Mouse (Mus musculus) Muller cell, postnatal 12 days (primary cell): ENCODE measurements around the gene Arfgap3.
"Not testable (repeated sequence)": the region's sequence is repeated elsewhere in the genome, so short reads cannot be mapped to it uniquely, and the experiment has no call there.

Experiments
- DNase-seq: peaks from one replicate; pipeline ENCODE4 v3.0.0-alpha.2; 2015; ENCODE audit errors: inconsistent ontology term

Gene Arfgap3

DNA sequence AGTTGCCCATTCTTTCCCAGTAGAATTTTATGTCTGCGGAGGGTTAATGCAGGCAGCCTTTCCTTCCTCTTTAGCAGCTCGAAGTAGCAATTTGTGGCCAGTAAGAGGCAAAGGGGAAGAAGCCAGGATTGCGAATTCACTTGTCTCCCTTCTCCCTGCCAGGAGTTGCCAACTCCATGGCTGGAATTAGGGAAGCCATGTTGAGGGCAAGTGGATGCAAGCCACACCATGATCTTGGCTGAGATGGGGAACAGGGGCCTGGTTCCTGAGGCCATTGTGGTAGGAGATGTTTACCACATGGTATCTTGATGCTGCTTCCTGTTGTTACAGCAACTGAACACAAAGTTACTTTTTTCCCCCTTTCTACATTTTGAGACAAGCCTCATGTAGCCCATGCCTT, 55.1 kb downstream of the Arfgap3 start:
- no peak for DNase-seq

DNA sequence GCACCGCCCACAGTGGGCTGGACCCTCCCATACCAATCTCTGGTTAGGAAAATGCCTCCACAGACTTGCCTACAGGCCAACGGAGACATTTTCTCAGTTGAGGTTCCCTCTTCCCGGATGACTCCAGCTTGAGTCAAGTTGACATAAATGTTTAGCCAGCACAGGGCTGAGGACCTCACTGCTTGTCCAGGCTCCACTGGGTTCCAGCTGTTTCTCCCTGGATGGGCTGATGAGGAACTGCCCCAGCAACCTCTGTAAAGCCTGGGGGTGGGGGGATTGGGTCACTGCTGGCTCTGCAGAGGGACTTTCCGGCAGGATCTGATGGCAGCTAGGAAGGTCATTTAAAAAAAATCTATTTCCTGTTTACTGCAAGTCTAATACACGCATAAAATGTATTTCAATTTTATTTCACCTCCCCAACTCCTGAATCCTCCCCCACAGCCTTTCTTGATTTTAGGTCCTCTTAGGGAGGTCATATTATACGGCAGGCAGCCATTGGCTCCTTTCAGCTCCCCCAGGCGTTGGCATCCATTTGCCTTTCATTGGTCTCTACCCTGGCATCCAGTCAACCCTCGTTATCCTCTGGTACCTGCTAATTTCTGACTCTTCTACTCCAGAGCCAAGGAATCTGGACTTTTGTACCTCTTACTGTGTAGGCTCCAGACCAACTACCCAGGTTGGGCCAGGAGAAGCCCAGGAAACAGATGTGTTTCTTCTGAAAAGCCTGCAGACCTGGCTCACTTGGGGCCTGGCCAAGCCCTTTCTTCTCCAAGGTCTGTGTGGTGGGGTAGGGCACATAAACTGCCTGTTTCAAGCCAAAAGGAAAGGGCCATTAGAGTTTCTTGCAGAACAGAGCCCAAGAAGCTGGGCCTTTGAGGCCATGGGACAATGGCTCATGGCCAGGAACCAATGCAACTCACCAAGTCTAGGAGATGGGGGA, 56.1 kb downstream of the Arfgap3 start:
- peak; percentile 19 for DNase-seq

- no peak for DNase-seq
These were observed 56.9 kb downstream of the Arfgap3 start for GRCm38 (mm10) chr15:83293144-83293543.

GRCm38 (mm10) chr15:83292261-83293056, 57.6 kb downstream of the Arfgap3 start:
- DNase-seq: peak; percentile 20

DNA sequence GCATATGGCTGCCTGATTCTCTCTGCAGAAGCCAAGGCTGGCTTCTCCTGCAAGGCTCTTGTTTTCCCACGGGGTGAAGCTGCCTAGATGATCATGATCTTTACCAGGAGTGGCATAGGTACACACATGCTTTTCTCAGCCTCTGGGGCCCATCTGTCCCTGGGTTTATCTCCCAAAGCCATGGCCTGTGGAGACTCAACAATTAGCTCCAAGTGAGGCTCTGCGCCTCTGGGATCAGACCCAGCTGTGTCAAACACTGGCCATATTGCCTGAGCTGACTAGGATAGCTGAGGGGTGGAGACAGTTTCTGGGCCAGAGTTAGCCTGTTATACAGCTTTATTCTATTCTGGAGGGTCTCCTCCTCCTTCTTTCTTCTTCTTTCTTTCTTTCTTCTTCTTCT, 59.1 kb downstream of the Arfgap3 start:
- no peak for DNase-seq

DNA sequence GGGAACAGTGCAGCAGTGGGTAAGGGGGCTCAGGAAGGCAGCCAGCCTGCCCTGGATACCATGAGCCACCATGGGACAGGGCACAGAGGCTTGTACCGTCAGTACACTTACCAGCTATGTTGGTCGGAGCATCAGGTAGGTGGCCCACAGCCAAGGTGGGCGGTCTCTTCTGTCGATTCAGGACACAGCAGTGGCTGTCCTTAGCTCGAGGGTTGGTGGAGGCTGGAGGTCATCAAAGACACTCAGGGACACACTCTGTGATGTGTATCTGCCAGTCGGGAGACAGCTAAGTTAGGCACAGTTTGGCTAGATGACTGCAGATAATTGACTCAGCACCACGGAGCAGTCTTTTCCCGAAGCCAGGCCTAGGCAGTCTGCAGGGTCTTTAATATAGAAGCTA, 65.2 kb downstream of the Arfgap3 start:
- DNase-seq: no peak

- no peak for DNase-seq
These were observed 67.7 kb downstream of the Arfgap3 start for GRCm38 (mm10) chr15:83282397-83282796.

- no peak for DNase-seq
These were observed 68.7 kb downstream of the Arfgap3 start for GRCm38 (mm10) chr15:83281303-83281702.

- DNase-seq: no peak
These were observed 71.5 kb downstream of the Arfgap3 start for GRCm38 (mm10) chr15:83278579-83278978.

GRCm38 (mm10) chr15:83277451-83277850, 72.6 kb downstream of the Arfgap3 start:
- no peak for DNase-seq

- not testable (repeated sequence) for DNase-seq
These were observed 75.8 kb downstream of the Arfgap3 start for GRCm38 (mm10) chr15:83274237-83274636.

DNA sequence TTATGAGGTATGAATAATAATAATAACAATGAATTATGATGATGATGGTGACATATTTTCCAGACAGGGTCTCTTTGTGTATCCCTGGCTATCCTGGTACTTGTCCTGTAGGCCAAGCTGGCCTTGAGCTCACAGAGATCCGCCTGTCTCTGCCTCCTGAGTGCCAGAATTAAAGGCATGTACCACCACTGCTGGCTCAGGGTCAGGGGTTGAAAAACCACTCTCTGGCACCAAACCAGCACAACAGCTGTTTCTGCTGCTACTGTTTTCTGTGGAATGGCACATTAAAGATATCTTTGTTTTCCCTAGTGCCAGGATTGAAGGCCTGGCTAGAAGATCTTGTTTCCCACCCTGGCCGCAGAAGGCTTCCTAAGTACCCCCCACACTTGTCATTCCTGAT, 77.0 kb downstream of the Arfgap3 start:
- DNase-seq: no peak

- DNase-seq: not testable (repeated sequence)
These were observed 78.8 kb downstream of the Arfgap3 start for GRCm38 (mm10) chr15:83271221-83271620.

GRCm38 (mm10) chr15:83269985-83270384, 80.1 kb downstream of the Arfgap3 start:
- DNase-seq: not testable (repeated sequence)

- DNase-seq: not testable (repeated sequence)
These were observed 81.6 kb downstream of the Arfgap3 start for GRCm38 (mm10) chr15:83268428-83268827.

DNA sequence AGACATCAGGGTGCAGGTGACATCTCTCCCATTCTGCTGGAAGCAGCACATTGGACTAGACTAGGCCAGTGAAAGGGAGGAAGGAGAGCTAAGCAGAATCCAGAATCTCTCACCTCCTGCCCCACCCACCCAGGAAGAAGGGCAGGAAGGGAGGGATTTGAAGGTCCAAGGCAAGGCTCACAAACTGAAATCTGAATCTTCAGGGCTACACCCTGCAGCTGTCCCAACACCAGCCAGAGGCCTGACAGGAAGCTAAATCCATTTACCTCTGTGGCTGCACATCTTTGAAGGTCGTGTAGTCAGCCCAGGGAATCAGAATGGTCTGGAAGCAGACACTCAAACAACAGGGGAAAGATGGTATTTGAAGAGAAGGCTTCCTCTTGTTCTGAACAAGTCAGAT, 84.8 kb downstream of the Arfgap3 start:
- no peak for DNase-seq

GRCm38 (mm10) chr15:83263405-83263804, 86.6 kb downstream of the Arfgap3 start:
- no peak for DNase-seq

GRCm38 (mm10) chr15:83257906-83258305, 92.1 kb downstream of the Arfgap3 start:
- DNase-seq: no peak

- DNase-seq: no peak
These were observed 93.6 kb downstream of the Arfgap3 start for GRCm38 (mm10) chr15:83256491-83256890.

DNA sequence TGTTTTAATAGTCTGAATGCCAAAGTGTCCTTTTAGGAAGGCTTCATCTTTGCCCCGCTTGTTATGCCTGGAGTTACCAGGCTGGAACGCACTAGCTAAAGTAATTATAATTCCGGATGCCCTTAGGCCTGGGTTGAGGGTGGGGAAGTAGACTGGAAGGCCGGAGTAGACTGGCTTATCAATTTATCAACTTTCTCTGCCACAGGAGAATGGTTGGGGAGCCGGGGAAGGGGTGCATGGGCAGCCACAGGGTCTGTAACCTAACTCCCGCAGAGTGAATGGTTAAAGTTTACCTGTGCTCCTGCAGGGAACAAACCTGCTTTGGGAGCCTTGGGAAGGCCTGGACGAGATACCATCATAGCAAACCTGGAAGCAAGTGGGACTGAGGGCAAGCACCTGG, 94.1 kb downstream of the Arfgap3 start:
- no peak for DNase-seq

GRCm38 (mm10) chr15:83255191-83255782, 94.8 kb downstream of the Arfgap3 start:
- DNase-seq: no peak

GRCm38 (mm10) chr15:83254372-83255070, 95.5 kb downstream of the Arfgap3 start:
- DNase-seq: no peak
